Mouse (Mus musculus) MEL (cell line): ENCODE data around the gene Kcnip1. TPM values are rescaled to one million over a fixed set of nuclear protein-coding genes. Genes with fewer than 3 reads are reported as not detected.

Experiments used
- DNase-seq: peaks from one replicate; pipeline ENCODE4 v3.0.0; 2011; ENCODE audit warnings: low read depth, low spot score
- H3K27ac ChIP-seq: 2 replicates; pipeline ENCODE4 v1.5.1; 2012; ENCODE audit warnings: low read depth, mild to moderate bottlenecking, control low read depth, low read length, moderate library complexity; ENCODE audit not compliant: control insufficient read depth
- H3K27me3 ChIP-seq, 2 experiments: fragments of 150-350 bp in 1 of 2; sonication (generic) in 1 of 2; 2 replicates each; pipeline ENCODE4 v1.6.1; 2012; ENCODE audit warnings: low read length in 2 of 2, mild to moderate bottlenecking in 2 of 2, improper control_type of control experiment in 1 of 2, moderate library complexity in 1 of 2; ENCODE audit not compliant: insufficient read depth in 2 of 2, control insufficient read depth in 1 of 2
- H3K36me3 ChIP-seq, 2 experiments: 2 replicates each; pipeline ENCODE4 v1.6.1; 2012 to 2014; ENCODE audit warnings: low read length in 2 of 2, improper control_type of control experiment in 1 of 2, inconsistent platforms in 1 of 2, mild to moderate bottlenecking in 1 of 2; ENCODE audit not compliant: insufficient read depth in 2 of 2, control insufficient read depth in 1 of 2
- H3K4me1 ChIP-seq, 2 experiments: fragments of 150-350 bp in 1 of 2; sonication (generic) in 1 of 2; 2 replicates each; pipeline ENCODE4 v1.6.1; 2012; ENCODE audit warnings: low read length in 2 of 2, improper control_type of control experiment in 1 of 2, mild to moderate bottlenecking in 1 of 2; ENCODE audit not compliant: insufficient read depth in 2 of 2, control insufficient read depth in 1 of 2
- H3K4me3 ChIP-seq, 2 experiments: fragments of 150-350 bp in 1 of 2; sonication (generic) in 1 of 2; 2 replicates each; pipeline ENCODE4 v1.5.1; 2012; ENCODE audit warnings: low read depth in 2 of 2, low read length in 2 of 2, mild to moderate bottlenecking in 2 of 2, moderate library complexity in 2 of 2, control low read depth in 1 of 2, improper control_type of control experiment in 1 of 2; ENCODE audit not compliant: control insufficient read depth in 1 of 2, insufficient read depth in 1 of 2
- H3K79me2 ChIP-seq: 2 replicates; pipeline ENCODE4 v1.6.1; 2012; ENCODE audit warnings: mild to moderate bottlenecking, low read length, moderate library complexity; ENCODE audit not compliant: control insufficient read depth, poor library complexity, insufficient read depth
- H3K9ac ChIP-seq: 2 replicates; pipeline ENCODE4 v1.6.1; 2012; ENCODE audit warnings: low read depth, mild to moderate bottlenecking, control low read depth, low read length, moderate library complexity; ENCODE audit not compliant: control insufficient read depth, poor library complexity, severe bottlenecking
- H3K9me3 ChIP-seq: fragments of 150-350 bp; sonication (generic); replicated peaks from 2 replicates; pipeline ENCODE4 v1.6.1; 2012; ENCODE audit warnings: mild to moderate bottlenecking, low read length, improper control_type of control experiment, moderate library complexity; ENCODE audit not compliant: insufficient read depth
- BHLHE40 ChIP-seq: IDR thresholded peaks from 2 replicates; pipeline ENCODE4 v1.6.1; 2012; ENCODE audit warnings: low read depth, mild to moderate bottlenecking, inconsistent platforms, low read length, improper control_type of control experiment, borderline replicate concordance
- CHD1 ChIP-seq: IDR thresholded peaks from 2 replicates; pipeline ENCODE4 v1.6.1; 2012; ENCODE audit warnings: low read depth, mild to moderate bottlenecking, inconsistent platforms, low read length, improper control_type of control experiment
- CHD2 ChIP-seq: IDR thresholded peaks from 2 replicates; pipeline ENCODE4 v1.6.1; 2011; ENCODE audit warnings: low read length, improper control_type of control experiment
- CTCF ChIP-seq, 3 experiments: IDR thresholded peaks in 2 of 3; conservative IDR thresholded peaks in 1 of 3; 2 replicates each; pipeline ENCODE4 v1.5.1; 2011 to 2012; ENCODE audit warnings: low read length in 3 of 3, low read depth in 2 of 3, mild to moderate bottlenecking in 2 of 3, improper control_type of control experiment in 1 of 3, inconsistent platforms in 1 of 3, mixed read lengths in 1 of 3, moderate library complexity in 1 of 3; ENCODE audit not compliant: control insufficient read depth in 1 of 3, insufficient read depth in 1 of 3, poor library complexity in 1 of 3, severe bottlenecking in 1 of 3
- E2F4 ChIP-seq: IDR thresholded peaks from 2 replicates; pipeline ENCODE4 v1.6.1; 2011; ENCODE audit warnings: low read depth, low read length, improper control_type of control experiment, borderline replicate concordance
- ELF1 ChIP-seq: IDR thresholded peaks from 2 replicates; pipeline ENCODE4 v1.6.1; 2014; ENCODE audit warnings: low read depth, mild to moderate bottlenecking, inconsistent platforms, low read length, improper control_type of control experiment, moderate library complexity
- ETS1 ChIP-seq: IDR thresholded peaks from 2 replicates; pipeline ENCODE4 v1.6.1; 2012; ENCODE audit warnings: low read depth, mild to moderate bottlenecking, inconsistent platforms, low read length, improper control_type of control experiment, moderate library complexity
- GABPA ChIP-seq: IDR thresholded peaks from 2 replicates; pipeline ENCODE4 v1.6.1; 2012; ENCODE audit warnings: low read depth, mild to moderate bottlenecking, inconsistent platforms, low read length, improper control_type of control experiment, moderate library complexity
- GATA1 ChIP-seq: IDR thresholded peaks from 2 replicates; pipeline ENCODE4 v1.6.1; 2011; ENCODE audit warnings: low read depth, low read length, improper control_type of control experiment
- HCFC1 ChIP-seq: IDR thresholded peaks from 2 replicates; pipeline ENCODE4 v1.6.1; 2012; ENCODE audit warnings: low read depth, mild to moderate bottlenecking, inconsistent platforms, low read length, improper control_type of control experiment, moderate library complexity
- JUND ChIP-seq: IDR thresholded peaks from 2 replicates; pipeline ENCODE4 v1.6.1; 2011; ENCODE audit warnings: low read depth, mild to moderate bottlenecking, improper control_type of control experiment, low read length
- KAT2A ChIP-seq: conservative IDR thresholded peaks from 2 replicates; pipeline ENCODE4 v1.6.1; 2012; ENCODE audit warnings: low read depth, low read length, improper control_type of control experiment, inconsistent platforms
- MAFK ChIP-seq: IDR thresholded peaks from 2 replicates; pipeline ENCODE4 v1.6.1; 2011; ENCODE audit warnings: low read depth, mild to moderate bottlenecking, low read length, improper control_type of control experiment, borderline replicate concordance
- MAX ChIP-seq: IDR thresholded peaks from 2 replicates; pipeline ENCODE4 v1.6.1; 2011; ENCODE audit warnings: low read length, improper control_type of control experiment
- MAZ ChIP-seq: IDR thresholded peaks from 2 replicates; pipeline ENCODE4 v1.6.1; 2012; ENCODE audit warnings: low read depth, mild to moderate bottlenecking, inconsistent platforms, low read length, improper control_type of control experiment
- MEF2A ChIP-seq: IDR thresholded peaks from 2 replicates; pipeline ENCODE4 v1.6.1; 2014; ENCODE audit warnings: low read depth, mild to moderate bottlenecking, inconsistent platforms, low read length, improper control_type of control experiment; ENCODE audit not compliant: poor library complexity, insufficient replicate concordance, severe bottlenecking; ENCODE audit errors: extremely low read depth
- MXI1 ChIP-seq: IDR thresholded peaks from 2 replicates; pipeline ENCODE4 v1.6.1; 2011; ENCODE audit warnings: mild to moderate bottlenecking, low read depth, low read length, improper control_type of control experiment
- MYB ChIP-seq: IDR thresholded peaks from 2 replicates; pipeline ENCODE4 v1.6.1; 2011; ENCODE audit warnings: mild to moderate bottlenecking, low read depth, low read length, improper control_type of control experiment
- MYC ChIP-seq: IDR thresholded peaks from 2 replicates; pipeline ENCODE4 v1.6.1; 2011; ENCODE audit warnings: low read depth, mild to moderate bottlenecking, low read length, improper control_type of control experiment, moderate library complexity
- NELFE ChIP-seq: IDR thresholded peaks from 2 replicates; pipeline ENCODE4 v1.6.1; 2011; ENCODE audit warnings: low read depth, low read length, improper control_type of control experiment
- NRF1 ChIP-seq: IDR thresholded peaks from 2 replicates; pipeline ENCODE4 v1.6.1; 2014; ENCODE audit warnings: low read depth, mild to moderate bottlenecking, inconsistent platforms, low read length, improper control_type of control experiment, moderate library complexity; ENCODE audit not compliant: poor library complexity, insufficient read depth, severe bottlenecking
- POLR2A ChIP-seq, 2 experiments: IDR thresholded peaks; 2 replicates each; pipeline ENCODE4 v1.6.1; 2011 to 2012; ENCODE audit warnings: low read length in 2 of 2, mild to moderate bottlenecking in 2 of 2, control low read depth in 1 of 2, improper control_type of control experiment in 1 of 2, low read depth in 1 of 2, moderate library complexity in 1 of 2; ENCODE audit not compliant: control insufficient read depth in 1 of 2, insufficient read depth in 1 of 2, poor library complexity in 1 of 2
- POLR2AphosphoS2 ChIP-seq: IDR thresholded peaks from 2 replicates; pipeline ENCODE4 v1.6.1; 2011; ENCODE audit warnings: low read length, improper control_type of control experiment
- POLR2AphosphoS5 ChIP-seq: IDR thresholded peaks from 2 replicates; pipeline ENCODE4 v1.6.1; 2012; ENCODE audit warnings: low read depth, borderline replicate concordance, mild to moderate bottlenecking, inconsistent platforms, low read length, moderate library complexity, mixed read lengths
- RAD21 ChIP-seq: IDR thresholded peaks from 2 replicates; pipeline ENCODE4 v1.6.1; 2011; ENCODE audit warnings: mild to moderate bottlenecking, low read depth, low read length, improper control_type of control experiment
- RCOR1 ChIP-seq: IDR thresholded peaks from 2 replicates; pipeline ENCODE4 v1.6.1; 2012; ENCODE audit warnings: low read depth, mild to moderate bottlenecking, inconsistent platforms, low read length, improper control_type of control experiment
- SIN3A ChIP-seq: IDR thresholded peaks from 2 replicates; pipeline ENCODE4 v1.6.1; 2012; ENCODE audit warnings: low read length, improper control_type of control experiment, inconsistent platforms
- SMC3 ChIP-seq: IDR thresholded peaks from 2 replicates; pipeline ENCODE4 v1.6.1; 2011; ENCODE audit warnings: low read depth, low read length, improper control_type of control experiment
- TAL1 ChIP-seq: IDR thresholded peaks from 2 replicates; pipeline ENCODE4 v1.6.1; 2012; ENCODE audit warnings: mild to moderate bottlenecking, inconsistent platforms, low read length, moderate library complexity, mixed read lengths
- TBP ChIP-seq: IDR thresholded peaks from 2 replicates; pipeline ENCODE4 v1.8.0; 2011; ENCODE audit warnings: low read depth, low read length, improper control_type of control experiment
- TCF12 ChIP-seq: IDR thresholded peaks from 2 replicates; pipeline ENCODE4 v1.6.1; 2014; ENCODE audit warnings: low read depth, mild to moderate bottlenecking, inconsistent platforms, low read length, improper control_type of control experiment, moderate library complexity
- UBTF ChIP-seq: IDR thresholded peaks from 2 replicates; pipeline ENCODE4 v1.6.1; 2012; ENCODE audit warnings: low read depth, mild to moderate bottlenecking, inconsistent platforms, low read length, improper control_type of control experiment, moderate library complexity, borderline replicate concordance; ENCODE audit not compliant: insufficient read depth
- USF1 ChIP-seq: IDR thresholded peaks from 2 replicates; pipeline ENCODE4 v1.6.1; 2014; ENCODE audit warnings: low read depth, mild to moderate bottlenecking, inconsistent platforms, low read length, improper control_type of control experiment, moderate library complexity
- ZC3H11A ChIP-seq: IDR thresholded peaks from 2 replicates; pipeline ENCODE4 v1.6.1; 2012; ENCODE audit warnings: low read depth, mild to moderate bottlenecking, inconsistent platforms, low read length, improper control_type of control experiment
- ZKSCAN1 ChIP-seq: IDR thresholded peaks from 2 replicates; pipeline ENCODE4 v1.6.1; 2012; ENCODE audit warnings: low read depth, mild to moderate bottlenecking, inconsistent platforms, low read length, improper control_type of control experiment, moderate library complexity
- ZMIZ1 ChIP-seq: IDR thresholded peaks from 2 replicates; pipeline ENCODE4 v1.6.1; 2012; ENCODE audit warnings: low read depth, mild to moderate bottlenecking, inconsistent platforms, low read length, improper control_type of control experiment, moderate library complexity
- ZNF384 ChIP-seq: IDR thresholded peaks from 2 replicates; pipeline ENCODE4 v1.6.1; 2012; ENCODE audit warnings: low read depth, mild to moderate bottlenecking, inconsistent platforms, low read length, improper control_type of control experiment
- polyA plus RNA-seq, 2 experiments: library from polyadenylated mRNA; stranded (reverse) in 1 of 2; unstranded in 1 of 2; fragments of >175 nt in 1 of 2; fragments of >200 nt in 1 of 2; gene quantifications; 2 replicates each; pipeline versions ENCODE4 v1.2.1 to v1.2.4; 2012; ENCODE audit warnings: low replicate concordance in 2 of 2, low read depth in 1 of 2; ENCODE audit not compliant: insufficient read length in 2 of 2, insufficient read depth in 1 of 2, missing spikeins in 1 of 2
- total RNA-seq: library from RNA; depleted of rRNA; stranded (reverse); fragments of 300-350 nt; gene quantifications from 2 replicates; pipeline ENCODE4 v1.2.3, GENCODE M21; 2012

The Kcnip1 gene
- total and polyA plus RNA-seq, 3 experiments = 0.04 to 0.06 TPM; not detected in 1

- H3K36me3 ChIP-seq = peaks cover 0 to 33% of the 10 kb centered on the region in 2 experiments; a peak in 2 of 4 replicates
- H3K4me1 ChIP-seq = peaks cover 20 to 50% of the 10 kb centered on the region in 2 experiments
- no peak overlapping the region; the same call in 1 of the 2 replicates for H3K9ac ChIP-seq
- DNase-seq = peak; percentile 95
- H3K27ac ChIP-seq = peak overlapping the region; percentile 87
- H3K9me3 ChIP-seq = no peaks in the 10 kb centered on the region
- H3K4me3 ChIP-seq = no peak overlapping the region
- no peaks in the 10 kb centered on the region for H3K79me2 ChIP-seq
- H3K27me3 ChIP-seq = no peaks in the 10 kb centered on the region
- no peak for TF ChIP-seq CTCF (IDR thresholded peaks at IDR 0.05 in 2 of 3, conservative IDR thresholded peaks at IDR 0.05 in 1 of 3; ENCODE audit: control insufficient read depth in 1 of 3, insufficient read depth in 1 of 3, low read depth in 2 of 3, low read length in 3 of 3, poor library complexity in 1 of 3, severe bottlenecking in 1 of 3)
- no peak for TF ChIP-seq ZC3H11A
- no peak for TF ChIP-seq ELF1
- peak; percentile 88 for TF ChIP-seq TAL1
- TF ChIP-seq KAT2A = 0 out of 2 replicates have a peak, but pooled peaks have one; percentile 27
- peak; percentile 50; the same call in 1 of the 2 replicates for TF ChIP-seq BHLHE40
- TF ChIP-seq POLR2AphosphoS2 = no peak
- TF ChIP-seq TBP = peak; percentile 90
- peak in 1 of 2 experiments; percentile 45; a peak in 1 of 4 replicates for TF ChIP-seq POLR2A (IDR thresholded peaks at IDR 0.05; ENCODE audit: control insufficient read depth in 1 of 2, insufficient read depth in 1 of 2, low read depth in 1 of 2, low read length in 2 of 2, poor library complexity in 1 of 2)
- no peak for TF ChIP-seq MXI1
- TF ChIP-seq UBTF = no peak
- 0 out of 2 replicates have a peak, but pooled peaks have one; percentile 38 for TF ChIP-seq ZMIZ1
- TF ChIP-seq POLR2AphosphoS5 = no peak
- peak; percentile 99 for TF ChIP-seq ETS1
- TF ChIP-seq TCF12 = peak; percentile 99
- no peak for TF ChIP-seq CHD2
- TF ChIP-seq CHD1 = no peak
- no peak for TF ChIP-seq MEF2A
- no peak for TF ChIP-seq GABPA
- no peak for TF ChIP-seq JUND
- peak; percentile 95 for TF ChIP-seq RCOR1
- no peak; the same call in 1 of the 2 replicates for TF ChIP-seq MAFK
- 0 out of 2 replicates have a peak, but pooled peaks have one; percentile 21 for TF ChIP-seq ZKSCAN1
- TF ChIP-seq SMC3 = peak; percentile 16; the same call in 1 of the 2 replicates
- no peak for TF ChIP-seq NELFE
- peak; percentile 72; the same call in 1 of the 2 replicates for TF ChIP-seq MAZ
- TF ChIP-seq RAD21 = no peak
- TF ChIP-seq E2F4 = no peak
- peak; percentile 97 for TF ChIP-seq GATA1
- peak; percentile 91 for TF ChIP-seq SIN3A
- TF ChIP-seq MAX = peak; percentile 64
- 0 out of 2 replicates have a peak, but pooled peaks have one; percentile 36 for TF ChIP-seq HCFC1
- no peak for TF ChIP-seq ZNF384
- peak; percentile 79 for TF ChIP-seq MYB
- 0 out of 2 replicates have a peak, but pooled peaks have one; percentile 46 for TF ChIP-seq MYC
- TF ChIP-seq NRF1 = no peak
- TF ChIP-seq USF1 = no peak
These were observed 82.0 kb downstream of the Kcnip1 start for GRCm38 (mm10) chr11:33910982-33911381.
